Mouse (Mus musculus) heart, postnatal 25 days (tissue): ENCODE measurements at regions not wholly inside any gene's neighbourhood (a gene's known extent, or its start where the extent isn't known, plus 50 kb on each side); places are given as distances from the start of the nearest gene placed in this dataset.

Source experiments
- DNase-seq: peaks from one replicate; pipeline ENCODE4 v3.0.0; 2022; ENCODE audit warnings: low spot score
- intact Hi-C: fragments of 180-260 bp; cut with DNase I; formaldehyde crosslinking; loops from one replicate; pipeline ENCODE4 v1.15.1; 2025

- intact Hi-C loops: no loop called here
- no peak for DNase-seq
Measured at GRCm38 (mm10) chr6:93513818-93514217, 570.5 kb upstream of the Adamts9 start.

GRCm38 (mm10) chr6:93509857-93510256 lies 566.6 kb upstream of the Adamts9 start:
- intact Hi-C loops: no loop called here
- DNase-seq: no peak

DNA sequence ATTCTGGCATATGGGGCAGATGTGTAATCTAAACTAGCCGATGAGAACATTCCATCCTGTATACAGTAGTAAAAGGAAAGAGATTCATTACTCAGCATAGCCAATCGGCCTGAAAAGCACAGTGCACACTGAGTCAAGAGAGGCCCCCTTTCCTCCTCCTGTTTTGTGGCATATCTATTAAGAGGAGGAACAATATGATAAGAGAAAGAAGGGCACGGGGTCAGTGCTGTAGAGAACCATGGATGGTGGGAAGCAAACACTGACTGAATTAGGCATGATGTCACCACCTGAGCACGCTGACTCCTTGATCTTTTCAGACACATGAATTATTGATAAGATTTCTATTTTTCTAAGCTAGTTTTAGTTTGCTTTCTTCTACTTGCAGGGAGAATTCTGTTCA lies 554.5 kb upstream of the Adamts9 start:
- DNase-seq: no peak
- intact Hi-C loops: no loop called here

DNA sequence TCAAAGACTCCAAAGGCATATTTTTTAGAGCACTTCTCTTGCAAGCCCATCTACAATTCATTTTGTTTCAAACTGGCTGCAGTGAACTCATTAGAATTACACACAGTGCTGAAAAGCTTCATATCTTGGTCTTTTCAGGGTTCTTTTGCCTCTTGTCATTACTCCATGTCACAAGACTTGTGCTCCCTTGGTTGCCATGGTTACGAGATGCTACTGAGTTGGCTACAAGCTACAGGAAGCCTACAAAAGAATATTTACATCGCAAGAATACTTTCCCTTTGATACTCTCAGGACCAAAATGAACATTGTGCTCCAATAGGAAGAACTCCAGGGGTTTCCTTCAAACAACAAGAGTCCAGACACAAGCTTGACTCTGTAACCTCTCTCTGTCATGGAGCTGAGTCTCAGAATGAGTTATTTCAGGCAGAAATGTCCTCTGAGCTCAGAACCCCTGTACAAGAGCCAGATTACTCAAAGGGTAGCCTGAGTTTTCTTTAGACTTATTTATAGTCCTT lies 545.2 kb upstream of the Adamts9 start:
- intact Hi-C loops: no loop called here
- DNase-seq: no peak

GRCm38 (mm10) chr6:93478521-93478920 lies 535.2 kb upstream of the Adamts9 start:
- intact Hi-C loops: no loop called here
- no peak for DNase-seq

DNA sequence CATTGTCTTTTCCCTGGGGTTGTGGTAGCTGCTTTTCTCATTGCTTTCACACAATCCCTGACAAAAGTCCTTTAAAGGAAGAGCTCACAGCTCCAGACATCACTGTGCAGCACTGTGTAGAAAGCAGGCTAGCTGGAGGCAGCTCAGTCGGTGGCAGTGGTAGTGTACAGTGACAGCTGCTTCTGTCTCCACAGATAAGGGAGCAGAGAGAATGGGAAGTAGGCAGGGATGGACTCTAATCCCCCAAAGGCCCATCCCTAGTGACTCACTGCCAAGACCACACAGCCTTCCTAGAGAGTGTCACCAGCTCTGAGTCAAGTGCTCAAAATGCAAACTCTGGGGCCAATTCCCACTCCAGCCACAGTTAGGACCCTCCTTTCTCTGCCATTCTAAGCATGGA lies 531.7 kb upstream of the Adamts9 start:
- no peak for DNase-seq
- intact Hi-C loops: no loop called here

- DNase-seq: no peak
- intact Hi-C loops: no loop called here
Measured at GRCm38 (mm10) chr6:93467867-93468266, 524.6 kb upstream of the Adamts9 start.

DNA sequence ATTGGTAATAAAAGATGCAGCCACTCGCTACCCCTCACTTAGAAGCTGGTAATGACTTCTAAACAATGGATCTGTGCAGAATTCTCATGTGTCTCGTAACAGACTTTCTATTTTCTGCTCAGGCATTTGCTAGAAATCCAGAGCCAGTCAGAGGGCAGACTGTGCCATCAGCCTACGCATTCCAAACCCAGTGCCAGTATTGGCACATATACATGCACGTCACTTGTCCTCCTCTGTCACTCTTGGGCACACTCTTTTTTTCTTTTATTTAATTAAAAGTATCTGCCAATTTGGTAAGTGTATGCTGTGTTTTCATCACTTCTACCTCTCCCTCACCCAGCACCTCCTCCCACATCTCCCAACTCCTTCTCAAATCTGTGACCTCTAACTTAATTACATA lies 519.6 kb upstream of the Adamts9 start:
- no peak for DNase-seq
- intact Hi-C loops: no loop called here

- DNase-seq: peak; percentile 1
- intact Hi-C loops: no loop called here
Measured at GRCm38 (mm10) chr6:93461374-93461773, 518.1 kb upstream of the Adamts9 start.

DNA sequence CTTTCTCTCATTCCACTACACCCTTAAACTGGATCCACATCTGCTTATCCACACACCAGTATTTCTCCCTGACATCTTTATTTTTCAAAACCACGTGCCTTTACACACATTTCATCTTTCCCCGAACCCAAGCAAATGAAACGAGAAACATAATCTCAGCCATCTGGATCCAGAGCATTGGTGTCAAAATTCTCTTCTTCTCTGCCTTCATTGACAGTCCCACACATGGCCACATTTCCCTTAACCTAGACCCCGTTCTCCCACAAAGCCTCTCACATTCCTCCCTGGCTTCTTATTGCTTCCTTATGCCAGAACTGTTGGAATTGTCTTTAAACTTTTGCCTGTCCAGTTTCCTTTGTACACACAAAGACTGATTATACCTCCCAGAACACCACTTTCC lies 514.3 kb upstream of the Adamts9 start:
- intact Hi-C loops: no loop called here
- no peak for DNase-seq

- intact Hi-C loops: no loop called here
- DNase-seq: no peak
Measured at GRCm38 (mm10) chr6:93456383-93457033, 513.2 kb upstream of the Adamts9 start.

DNA sequence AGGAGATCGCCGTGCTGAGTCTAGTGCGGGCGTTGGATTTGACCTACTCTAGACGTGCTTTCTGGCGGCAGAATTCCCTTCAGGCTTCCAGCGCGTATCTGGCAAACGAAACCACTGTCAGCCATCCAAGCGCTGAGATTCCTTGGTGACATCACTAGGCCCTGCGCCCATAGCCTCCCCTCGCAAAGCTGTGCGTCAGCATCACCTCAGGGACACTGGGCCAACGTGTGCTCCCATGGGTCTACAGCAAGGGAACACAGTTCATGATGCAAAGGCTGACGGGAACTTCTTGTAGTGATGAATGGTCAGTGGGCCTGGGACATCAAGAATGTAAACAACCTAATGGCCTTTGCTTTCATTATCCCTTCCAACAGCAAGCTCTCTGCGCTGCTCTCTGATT lies 502.3 kb upstream of the Adamts9 start:
- DNase-seq: peak; percentile 59
- intact Hi-C loops: loop anchor here (1.0 to 5.0 kb wide), 4 partner anchors 97 to 658 kb away; partner anchors contain the start of gene Adamts9

- DNase-seq: no peak
- intact Hi-C loops: loop anchor here (1.0 to 5.0 kb wide), 4 partner anchors 97 to 658 kb away; partner anchors contain the start of gene Adamts9
Measured at GRCm38 (mm10) chr6:93445124-93445523, 501.8 kb upstream of the Adamts9 start.

DNA sequence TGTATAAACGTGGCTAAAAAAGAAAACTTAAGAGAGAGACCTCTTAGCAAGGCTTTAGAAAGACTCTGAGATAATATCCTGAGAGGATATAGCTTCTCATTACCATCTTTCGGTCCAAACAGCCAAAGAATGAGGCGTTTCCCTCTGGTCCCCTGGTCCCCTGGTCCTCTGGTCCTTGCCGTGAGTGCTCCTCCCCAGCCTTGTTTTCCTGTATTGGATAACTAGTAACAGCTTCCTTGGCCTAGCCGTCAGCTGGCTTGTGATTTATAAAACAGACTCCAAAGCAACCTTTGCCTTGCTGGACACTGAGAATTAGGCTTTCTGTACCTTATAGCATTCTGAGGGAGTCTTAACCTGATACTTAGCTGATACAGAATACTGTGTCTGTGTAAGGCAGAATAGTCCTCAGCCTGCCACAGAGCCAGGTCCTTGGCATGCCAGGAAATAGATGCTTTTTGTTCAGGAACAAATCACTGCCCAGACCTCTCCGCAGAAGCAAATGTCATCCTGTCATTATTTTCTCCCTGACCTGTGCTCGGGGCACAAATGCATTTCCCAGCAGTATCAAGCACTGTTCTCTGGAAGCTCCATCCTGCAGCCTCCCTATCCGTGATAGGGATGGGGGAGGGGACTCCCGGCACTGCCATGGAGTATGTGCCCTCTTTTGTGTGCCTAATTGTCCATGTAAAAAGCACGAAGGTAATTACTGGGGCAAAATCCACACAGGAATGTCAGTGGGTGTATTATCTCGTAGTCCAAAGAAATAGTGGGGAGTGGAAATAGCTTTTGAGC lies 500.7 kb upstream of the Adamts9 start:
- intact Hi-C loops: loop anchor here (2.0 to 5.0 kb wide), 5 partner anchors 127 to 501 kb away; partner anchors contain the start of gene Adamts9
- no peak for DNase-seq

GRCm38 (mm10) chr6:93433446-93433845 lies 490.2 kb upstream of the Adamts9 start:
- intact Hi-C loops: no loop called here
- DNase-seq: no peak

GRCm38 (mm10) chr6:93426141-93426540 lies 482.8 kb upstream of the Adamts9 start:
- DNase-seq: no peak

DNA sequence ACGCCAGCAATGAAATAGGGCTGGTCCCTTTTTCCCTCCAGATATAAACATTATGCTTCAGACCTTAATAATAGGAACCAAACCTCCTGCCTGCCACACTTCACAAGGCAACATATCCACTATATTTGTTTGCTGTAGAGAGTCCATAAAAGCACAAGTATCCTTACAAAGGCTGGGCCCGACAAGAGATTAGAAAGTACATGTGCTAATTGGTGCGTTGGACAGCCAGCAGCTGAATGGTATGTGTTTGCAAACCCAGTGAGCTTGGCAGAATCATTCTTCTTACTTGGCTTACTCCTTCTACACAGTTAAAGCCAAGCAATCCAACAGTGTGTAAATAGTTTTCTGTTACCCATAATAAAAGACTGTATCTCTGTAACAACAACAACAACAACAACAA lies 479.6 kb upstream of the Adamts9 start:
- DNase-seq: no peak
- intact Hi-C loops: no loop called here

More at GRCm38 (mm10) chr6:93426141-93426540, 482.8 kb upstream of the Adamts9 start:
- intact Hi-C loops: no loop called here

DNA sequence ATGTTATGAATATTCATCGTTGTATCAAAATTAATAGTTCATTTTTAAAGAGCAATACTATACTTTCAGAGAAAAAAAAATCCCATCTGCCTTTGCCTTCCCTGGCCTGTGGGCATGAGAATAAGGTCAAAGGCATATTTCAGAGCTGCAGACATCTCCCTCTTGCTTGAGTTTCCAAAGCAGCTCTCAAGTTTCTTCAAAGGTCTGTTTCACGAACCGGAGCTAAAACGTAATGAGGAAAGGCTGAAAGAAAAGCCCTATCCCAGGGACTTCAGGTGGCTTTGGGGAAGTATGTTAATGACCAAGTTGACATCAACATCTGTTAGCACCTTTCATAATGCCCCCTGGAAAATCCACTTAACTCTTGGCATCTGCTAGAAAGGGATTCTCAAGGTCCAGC lies 479.0 kb upstream of the Adamts9 start:
- intact Hi-C loops: no loop called here
- DNase-seq: no peak

GRCm38 (mm10) chr6:93417625-93418024 lies 474.3 kb upstream of the Adamts9 start:
- DNase-seq: no peak
- intact Hi-C loops: no loop called here

DNA sequence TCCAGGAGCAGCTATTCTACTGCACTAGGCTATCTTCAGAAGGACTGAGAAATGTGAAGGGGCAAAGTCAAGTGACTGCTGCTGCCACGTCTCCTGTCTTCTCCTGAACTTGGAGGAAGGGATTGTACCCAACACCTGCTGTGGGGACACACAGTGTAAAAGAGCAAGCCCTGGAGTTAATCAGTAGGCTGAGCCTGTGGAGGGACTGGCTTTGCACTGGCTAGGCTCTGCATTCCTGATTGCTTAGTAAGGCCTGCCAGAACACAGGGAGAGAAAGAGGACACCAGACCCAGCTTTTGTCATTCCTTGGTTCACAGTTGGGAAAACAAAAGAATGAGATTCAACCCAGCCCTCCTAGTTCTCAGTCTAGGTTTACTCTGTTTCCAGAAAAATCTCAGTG lies 472.7 kb upstream of the Adamts9 start:
- DNase-seq: no peak
- intact Hi-C loops: no loop called here

DNA sequence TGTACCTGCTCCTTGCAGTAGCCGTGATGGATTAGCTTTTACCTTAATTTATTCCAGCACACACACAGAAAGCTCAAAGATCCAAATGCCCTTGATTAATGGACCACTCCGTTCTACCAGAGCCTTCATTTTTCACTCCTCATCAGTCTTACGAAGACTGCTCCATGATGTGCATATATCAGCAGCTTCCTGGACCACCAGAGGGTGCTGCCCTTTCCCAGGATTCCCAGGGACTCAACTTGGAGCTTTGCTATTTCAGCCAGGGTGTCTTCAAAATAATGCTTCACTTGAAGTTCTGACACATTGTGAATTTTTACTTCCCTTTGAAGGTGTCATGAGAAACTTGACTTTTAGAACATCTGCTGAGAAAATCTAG lies 467.8 kb upstream of the Adamts9 start:
- intact Hi-C loops: no loop called here
- DNase-seq: no peak
